Mouse (Mus musculus) cerebral cortex, adult 2 months (tissue): ENCODE results near the gene Gdpd4.

Experiments
- WGBS: fragments of 180-500 bp; shearing (Covaris S2); methylation state at CpG from one replicate; pipeline ENCODE4 v1.1.7; 2018; 5-methylcytosine and 5-hydroxymethylcytosine counted together

Gene Gdpd4

GRCm38 (mm10) chr7:98085314-98085713, 165.6 kb downstream of the Gdpd4 start:
- 69% methylated on average over 7 of the region's 7 CpGs for WGBS

GRCm38 (mm10) chr7:98086346-98086745, 166.6 kb downstream of the Gdpd4 start:
- WGBS: 76% methylated on average over 2 of the region's 2 CpGs

GRCm38 (mm10) chr7:98095852-98096251, 176.1 kb downstream of the Gdpd4 start:
- WGBS: 97% methylated on average over 4 of the region's 4 CpGs

- WGBS: 92% methylated on average over 8 of the region's 8 CpGs
Observed at GRCm38 (mm10) chr7:98097557-98097956, 177.8 kb downstream of the Gdpd4 start.
